Mouse (Mus musculus) embryonic facial prominence, embryonic 15.5 days (tissue): ENCODE measurements at regions not wholly inside any gene's neighbourhood (a gene's known extent, or its start where the extent isn't known, plus 50 kb on each side); places are given as distances from the start of the nearest gene placed in this dataset.
A peak's percentile ranks its signal among the peaks of the same experiment; 100 is the strongest.

Experiments
- ATAC-seq: fragments of 200-750 bp; cut with Nextera tagmentation; 2 replicates; pipeline ENCODE4 v1.8.0; 2017; ENCODE audit warnings: low read depth, moderate TSS enrichment; ENCODE audit not compliant: insufficient number of reproducible peaks, low FRiP score, low TSS enrichment
- H3K27ac ChIP-seq: fragments of 300-500 bp; sonication (generic); replicated peaks from 2 replicates; pipeline ENCODE4 v1.5.1; 2015; ENCODE audit warnings: mild to moderate bottlenecking, inconsistent platforms
- H3K27me3 ChIP-seq: fragments of 300-500 bp; sonication (generic); 2 replicates; pipeline ENCODE4 v1.6.1; 2015; ENCODE audit warnings: inconsistent platforms
- H3K36me3 ChIP-seq: fragments of 300-500 bp; sonication (generic); 2 replicates; pipeline ENCODE4 v1.6.1; 2015; ENCODE audit warnings: mild to moderate bottlenecking, inconsistent platforms
- H3K4me1 ChIP-seq: fragments of 300-500 bp; sonication (generic); 2 replicates; pipeline ENCODE4 v1.6.1; 2015; ENCODE audit warnings: inconsistent platforms
- H3K4me2 ChIP-seq: fragments of 300-500 bp; sonication (generic); replicated peaks from 2 replicates; pipeline ENCODE4 v1.6.1; 2015; ENCODE audit warnings: mild to moderate bottlenecking, inconsistent platforms
- H3K4me3 ChIP-seq: fragments of 300-500 bp; sonication (generic); replicated peaks from 2 replicates; pipeline ENCODE4 v1.5.1; 2015; ENCODE audit warnings: mild to moderate bottlenecking, inconsistent platforms
- H3K9ac ChIP-seq: fragments of 300-500 bp; sonication (generic); 2 replicates; pipeline ENCODE4 v1.6.1; 2015; ENCODE audit warnings: inconsistent platforms
- H3K9me3 ChIP-seq: fragments of 300-500 bp; sonication (generic); replicated peaks from 2 replicates; pipeline ENCODE4 v1.6.1; 2016; ENCODE audit warnings: inconsistent platforms
- WGBS: fragments of 180-500 bp; shearing (Covaris S2); methylation state at CpG from one replicate; pipeline ENCODE4 v1.1.7; 2015; 5-methylcytosine and 5-hydroxymethylcytosine counted together

- peaks cover 11% of the 10 kb centered on the region; the same call in 1 of the 2 replicates for H3K4me1 ChIP-seq
- no peak overlapping the region for H3K4me3 ChIP-seq
- WGBS = 65% methylated on average over 4 of the region's 4 CpGs
- no peak for ATAC-seq
- H3K4me2 ChIP-seq = no peak overlapping the region
- H3K36me3 ChIP-seq = no peaks in the 10 kb centered on the region
- no peaks in the 10 kb centered on the region for H3K27me3 ChIP-seq
- no peak overlapping the region for H3K9ac ChIP-seq
- H3K9me3 ChIP-seq = no peaks in the 10 kb centered on the region
- H3K27ac ChIP-seq = no peak overlapping the region
Observed at GRCm38 (mm10) chr10:98749584-98749947, 164.6 kb upstream of the Atp2b1 start.

- H3K9me3 ChIP-seq = no peaks in the 10 kb centered on the region
- no peak overlapping the region for H3K27ac ChIP-seq
- ATAC-seq = peak; percentile 51; the same call in 1 of the 2 replicates
Observed at GRCm38 (mm10) chr10:98751376-98752058, 162.7 kb upstream of the Atp2b1 start.

GRCm38 (mm10) chr10:98761080-98761479 is 153.1 kb upstream of the Atp2b1 start:
- ATAC-seq = no peak
- Histone ChIP-seq H3K4me3 (no peak overlapping the region), H3K27me3 (no peaks in the 10 kb centered on the region), H3K9me3 (no peaks in the 10 kb centered on the region), H3K36me3 (no peaks in the 10 kb centered on the region), H3K9ac (no peak overlapping the region), H3K4me2 (no peak overlapping the region), H3K27ac (no peak overlapping the region), H3K4me1 (no peaks in the 10 kb centered on the region)

More at GRCm38 (mm10) chr10:98751376-98752058, 162.7 kb upstream of the Atp2b1 start:
- 37% methylated on average over 11 of the region's 11 CpGs for WGBS
- H3K4me2 ChIP-seq = no peak overlapping the region
- peaks cover 11% of the 10 kb centered on the region; the same call in 1 of the 2 replicates for H3K4me1 ChIP-seq
- no peak overlapping the region for H3K9ac ChIP-seq
- no peaks in the 10 kb centered on the region for H3K27me3 ChIP-seq
- H3K36me3 ChIP-seq = no peaks in the 10 kb centered on the region
- H3K4me3 ChIP-seq = no peak overlapping the region

- no peaks in the 10 kb centered on the region for H3K27me3 ChIP-seq
- H3K4me2 ChIP-seq = no peak overlapping the region
- no peak for ATAC-seq
- H3K36me3 ChIP-seq = no peaks in the 10 kb centered on the region
- no peaks in the 10 kb centered on the region for H3K9me3 ChIP-seq
- H3K4me3 ChIP-seq = no peak overlapping the region
- H3K9ac ChIP-seq = no peak overlapping the region
- no peak overlapping the region for H3K27ac ChIP-seq
- 47% methylated on average over 11 of the region's 11 CpGs for WGBS
- H3K4me1 ChIP-seq = no peaks in the 10 kb centered on the region
Observed at GRCm38 (mm10) chr10:98765786-98766419, 148.3 kb upstream of the Atp2b1 start.

- Histone ChIP-seq H3K9ac (no peak overlapping the region), H3K4me2 (no peak overlapping the region), H3K27ac (no peak overlapping the region), H3K4me1 (no peaks in the 10 kb centered on the region), H3K27me3 (no peaks in the 10 kb centered on the region), H3K36me3 (no peaks in the 10 kb centered on the region), H3K4me3 (no peak overlapping the region), H3K9me3 (no peaks in the 10 kb centered on the region)
- 94% methylated on average over 1 of the region's 1 CpGs for WGBS
- ATAC-seq = no peak
Observed at GRCm38 (mm10) chr10:98779783-98780182, 134.4 kb upstream of the Atp2b1 start.

- no peaks in the 10 kb centered on the region for H3K4me1 ChIP-seq
- ATAC-seq = no peak
Observed at GRCm38 (mm10) chr10:98780938-98781337, 133.3 kb upstream of the Atp2b1 start.

GRCm38 (mm10) chr10:98781888-98782351 is 132.3 kb upstream of the Atp2b1 start:
- Histone ChIP-seq H3K27ac (no peak overlapping the region), H3K9ac (no peak overlapping the region), H3K4me2 (no peak overlapping the region), H3K4me1 (no peaks in the 10 kb centered on the region), H3K4me3 (no peak overlapping the region), H3K27me3 (no peaks in the 10 kb centered on the region), H3K9me3 (no peaks in the 10 kb centered on the region), H3K36me3 (no peaks in the 10 kb centered on the region)
- 20% methylated on average over 3 of the region's 3 CpGs for WGBS
- ATAC-seq = no peak

More at GRCm38 (mm10) chr10:98780938-98781337, 133.3 kb upstream of the Atp2b1 start:
- Histone ChIP-seq H3K4me2 (no peak overlapping the region), H3K9me3 (no peaks in the 10 kb centered on the region), H3K27me3 (no peaks in the 10 kb centered on the region), H3K4me3 (no peak overlapping the region), H3K27ac (no peak overlapping the region), H3K9ac (no peak overlapping the region), H3K36me3 (no peaks in the 10 kb centered on the region)
- WGBS = 64% methylated on average over 5 of the region's 5 CpGs

- no peaks in the 10 kb centered on the region for H3K36me3 ChIP-seq
- no peak for ATAC-seq
- no peaks in the 10 kb centered on the region for H3K9me3 ChIP-seq
- 47% methylated on average over 1 of the region's 1 CpGs for WGBS
- H3K4me1 ChIP-seq = no peaks in the 10 kb centered on the region
- no peak overlapping the region for H3K4me2 ChIP-seq
- no peak overlapping the region for H3K4me3 ChIP-seq
- H3K27me3 ChIP-seq = no peaks in the 10 kb centered on the region
- no peak overlapping the region for H3K27ac ChIP-seq
- H3K9ac ChIP-seq = no peak overlapping the region
Observed at GRCm38 (mm10) chr10:98785411-98785810, 128.8 kb upstream of the Atp2b1 start.

GRCm38 (mm10) chr10:98786089-98786488 is 128.1 kb upstream of the Atp2b1 start:
- Histone ChIP-seq H3K4me2 (no peak overlapping the region), H3K27me3 (no peaks in the 10 kb centered on the region), H3K4me1 (no peaks in the 10 kb centered on the region), H3K36me3 (no peaks in the 10 kb centered on the region), H3K9ac (no peak overlapping the region), H3K27ac (no peak overlapping the region), H3K4me3 (no peak overlapping the region), H3K9me3 (no peaks in the 10 kb centered on the region)
- 80% methylated on average over 4 of the region's 4 CpGs for WGBS
- no peak for ATAC-seq

- no peak overlapping the region for H3K4me2 ChIP-seq
- WGBS = 87% methylated on average over 9 of the region's 9 CpGs
- no peaks in the 10 kb centered on the region for H3K9me3 ChIP-seq
- no peaks in the 10 kb centered on the region for H3K36me3 ChIP-seq
- no peaks in the 10 kb centered on the region for H3K27me3 ChIP-seq
- H3K27ac ChIP-seq = no peak overlapping the region
- H3K9ac ChIP-seq = no peak overlapping the region
- no peaks in the 10 kb centered on the region for H3K4me1 ChIP-seq
- ATAC-seq = no peak
- H3K4me3 ChIP-seq = no peak overlapping the region
Observed at GRCm38 (mm10) chr10:98789763-98790162, 124.4 kb upstream of the Atp2b1 start.

GRCm38 (mm10) chr10:98790456-98790855 is 123.8 kb upstream of the Atp2b1 start:
- no peaks in the 10 kb centered on the region for H3K4me1 ChIP-seq
- no peak for ATAC-seq
- no peak overlapping the region for H3K9ac ChIP-seq
- no peak overlapping the region for H3K4me2 ChIP-seq
- 76% methylated on average over 3 of the region's 3 CpGs for WGBS
- H3K9me3 ChIP-seq = no peaks in the 10 kb centered on the region
- no peaks in the 10 kb centered on the region for H3K27me3 ChIP-seq
- no peak overlapping the region for H3K4me3 ChIP-seq
- H3K36me3 ChIP-seq = no peaks in the 10 kb centered on the region
- H3K27ac ChIP-seq = no peak overlapping the region
